Mouse (Mus musculus) myocyte (in vitro differentiated cells): ENCODE results near the gene Agap1. TPM values are rescaled to one million over a fixed set of nuclear protein-coding genes. Genes with fewer than 3 reads are reported as not detected.

Experiments
- H3K27me3 ChIP-seq: one replicate; pipeline ENCODE4 v1.6.1; 2011; ENCODE audit not compliant: control insufficient read depth, insufficient read depth, insufficient read length
- H3K36me3 ChIP-seq: one replicate; pipeline ENCODE4 v1.6.1; 2011; ENCODE audit not compliant: control insufficient read depth, insufficient read depth
- H3K4me2 ChIP-seq: one replicate; pipeline ENCODE4 v1.6.1; 2011; ENCODE audit warnings: low read depth, control low read depth
- H3K4me3 ChIP-seq: one replicate; pipeline ENCODE4 v1.5.1; 2011; ENCODE audit warnings: mild to moderate bottlenecking, control low read depth, moderate library complexity
- H3K79me2 ChIP-seq: one replicate; pipeline ENCODE4 v1.6.1; 2011; ENCODE audit not compliant: control insufficient read depth, insufficient read depth
- H3ac ChIP-seq: one replicate; pipeline ENCODE4 v1.6.1; 2011; ENCODE audit not compliant: control insufficient read depth, insufficient read length
- CEBPB ChIP-seq: IDR thresholded peaks from 2 replicates; pipeline ENCODE4 v1.6.1; 2011; ENCODE audit warnings: mild to moderate bottlenecking, moderate library complexity; ENCODE audit not compliant: poor library complexity, insufficient read depth, severe bottlenecking
- E2F4 ChIP-seq: IDR thresholded peaks from one replicate; pipeline ENCODE4 v1.6.1; 2011; ENCODE audit warnings: mild to moderate bottlenecking, control low read depth, moderate library complexity; ENCODE audit not compliant: insufficient read depth
- MAX ChIP-seq: IDR thresholded peaks from one replicate; pipeline ENCODE4 v1.6.1; 2011; ENCODE audit warnings: low read depth, mild to moderate bottlenecking, control low read depth
- MYOD1 ChIP-seq, 3 experiments: IDR thresholded peaks; one replicate each; pipeline ENCODE4 v1.6.1; 2011; ENCODE audit warnings: control low read depth in 2 of 3, low read depth in 2 of 3, mild to moderate bottlenecking in 2 of 3, moderate library complexity in 1 of 3; ENCODE audit not compliant: insufficient read length in 2 of 3, control insufficient read depth in 1 of 3
- MYOG ChIP-seq, 3 experiments: IDR thresholded peaks; one replicate each; pipeline ENCODE4 v1.6.1; 2011; ENCODE audit warnings: control low read depth in 2 of 3, low read depth in 2 of 3, mild to moderate bottlenecking in 2 of 3; ENCODE audit not compliant: insufficient read length in 2 of 3, control insufficient read depth in 1 of 3, insufficient read depth in 1 of 3
- POLR2A ChIP-seq: IDR thresholded peaks from one replicate; pipeline ENCODE4 v1.6.1; 2011; ENCODE audit warnings: low read depth, mild to moderate bottlenecking, control low read depth, moderate library complexity; ENCODE audit not compliant: insufficient read length
- POLR2AphosphoS2 ChIP-seq: IDR thresholded peaks from one replicate; pipeline ENCODE4 v1.6.1; 2011; ENCODE audit warnings: low read depth, control low read depth; ENCODE audit not compliant: insufficient read length
- REST ChIP-seq: IDR thresholded peaks from one replicate; pipeline ENCODE4 v1.6.1; 2011; ENCODE audit warnings: mild to moderate bottlenecking, control low read depth, moderate library complexity; ENCODE audit not compliant: insufficient read depth, insufficient read length
- SRF ChIP-seq: IDR thresholded peaks from one replicate; pipeline ENCODE4 v1.6.1; 2011; ENCODE audit warnings: low read depth; ENCODE audit not compliant: control insufficient read depth, insufficient read length
- TCF12 ChIP-seq: IDR thresholded peaks from one replicate; pipeline ENCODE4 v1.6.1; 2011; ENCODE audit warnings: mild to moderate bottlenecking, control low read depth; ENCODE audit not compliant: poor library complexity, insufficient read depth, severe bottlenecking
- TCF3 ChIP-seq: IDR thresholded peaks from one replicate; pipeline ENCODE4 v1.6.1; 2011; ENCODE audit warnings: low read depth, control low read depth; ENCODE audit not compliant: insufficient read length
- USF1 ChIP-seq: IDR thresholded peaks from one replicate; pipeline ENCODE4 v1.6.1; 2011; ENCODE audit warnings: low read depth, mild to moderate bottlenecking, control low read depth, moderate library complexity
- polyA plus RNA-seq: library from polyadenylated mRNA; unstranded; fragments of >200 nt; fragmentation: generic; extraction: Trizol; gene quantifications from one replicate; pipeline ENCODE4 v1.2.1, GENCODE M21; 2012; ENCODE audit warnings: missing spikeins

Gene Agap1
- polyA plus RNA-seq, 1 experiment = 48.9 TPM

DNA sequence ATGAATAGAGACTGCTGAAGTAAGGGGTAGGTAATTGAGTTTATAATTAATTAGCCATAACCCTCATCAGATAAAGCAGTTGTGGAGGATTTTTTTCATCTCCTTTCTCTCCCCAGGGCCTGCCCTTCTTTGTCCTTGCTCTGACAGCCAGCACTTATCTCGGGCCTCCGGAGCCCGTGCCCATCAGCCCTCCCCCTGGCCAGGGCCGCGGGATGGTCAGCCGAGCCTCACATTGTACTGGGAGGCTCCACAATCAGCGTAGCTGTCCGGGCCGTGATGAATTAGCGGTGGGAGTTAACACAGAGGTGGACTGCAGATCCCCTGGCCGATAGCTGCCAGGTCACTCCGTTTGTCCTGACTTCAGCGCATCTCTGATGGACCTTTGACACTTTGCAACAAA is 248.7 kb downstream of the Agap1 start:
- peaks cover 11% of the 10 kb centered on the region for H3K36me3 ChIP-seq
- no peak overlapping the region for H3K4me2 ChIP-seq
- no peak overlapping the region for H3K4me3 ChIP-seq
- H3K27me3 ChIP-seq = no peaks in the 10 kb centered on the region
- no peaks in the 10 kb centered on the region for H3K79me2 ChIP-seq
- TF ChIP-seq SRF = no peak
- TF ChIP-seq POLR2AphosphoS2 = no peak
- no peak for TF ChIP-seq USF1
- TF ChIP-seq REST = no peak
- TF ChIP-seq TCF12 = no peak
- TF ChIP-seq MAX = no peak
- no peak for TF ChIP-seq TCF3
- no peak for TF ChIP-seq MYOD1 (IDR thresholded peaks at IDR 0.05; ENCODE audit: control insufficient read depth in 1 of 3, insufficient read length in 2 of 3, low read depth in 2 of 3)
- no peak for TF ChIP-seq CEBPB
- no peak for TF ChIP-seq MYOG (IDR thresholded peaks at IDR 0.05; ENCODE audit: control insufficient read depth in 1 of 3, insufficient read depth in 1 of 3, insufficient read length in 2 of 3, low read depth in 2 of 3)
- no peak for TF ChIP-seq E2F4
- TF ChIP-seq POLR2A = no peak
- H3ac ChIP-seq = no peak overlapping the region

DNA sequence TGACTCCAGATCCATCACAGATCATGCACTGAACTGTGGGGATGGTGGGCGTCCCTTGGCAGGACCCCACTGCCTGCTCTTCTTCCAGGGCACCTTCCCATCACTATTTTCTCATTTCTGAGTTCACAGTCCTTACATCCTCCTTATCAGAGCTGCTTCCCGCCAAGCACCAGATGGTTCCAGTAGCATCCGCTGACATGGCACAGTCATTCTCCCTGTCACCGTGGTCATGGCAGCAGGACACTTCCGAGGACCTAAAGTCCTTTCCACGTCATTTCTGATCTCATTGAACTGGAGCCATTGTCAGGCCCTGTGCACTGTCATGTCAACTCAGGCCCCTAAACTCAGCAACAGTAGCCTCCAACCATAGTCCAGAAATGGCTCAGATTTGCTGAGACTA is 251.1 kb downstream of the Agap1 start:
- no peaks in the 10 kb centered on the region for H3K79me2 ChIP-seq
- H3K4me3 ChIP-seq = no peak overlapping the region
- H3ac ChIP-seq = no peak overlapping the region
- H3K27me3 ChIP-seq = no peaks in the 10 kb centered on the region
- H3K4me2 ChIP-seq = no peak overlapping the region
- H3K36me3 ChIP-seq = peaks cover 7% of the 10 kb centered on the region
- TF ChIP-seq MYOD1 (IDR thresholded peaks at IDR 0.05; ENCODE audit: control insufficient read depth in 1 of 3, insufficient read length in 2 of 3, low read depth in 2 of 3) (no peak), MYOG (IDR thresholded peaks at IDR 0.05; ENCODE audit: control insufficient read depth in 1 of 3, insufficient read depth in 1 of 3, insufficient read length in 2 of 3, low read depth in 2 of 3) (no peak), MAX (no peak), E2F4 (no peak), TCF12 (no peak), POLR2A (no peak)

GRCm38 (mm10) chr1:89706862-89707261 is 252.3 kb downstream of the Agap1 start:
- Histone ChIP-seq H3K36me3 (peaks cover 7% of the 10 kb centered on the region), H3K4me2 (no peak overlapping the region), H3ac (no peak overlapping the region), H3K4me3 (no peak overlapping the region), H3K27me3 (no peaks in the 10 kb centered on the region), H3K79me2 (no peaks in the 10 kb centered on the region)
- TF ChIP-seq MYOG (IDR thresholded peaks at IDR 0.05; ENCODE audit: control insufficient read depth in 1 of 3, insufficient read depth in 1 of 3, insufficient read length in 2 of 3, low read depth in 2 of 3) (no peak), REST (no peak), E2F4 (no peak), POLR2AphosphoS2 (no peak), SRF (no peak), POLR2A (no peak), TCF12 (no peak)

DNA sequence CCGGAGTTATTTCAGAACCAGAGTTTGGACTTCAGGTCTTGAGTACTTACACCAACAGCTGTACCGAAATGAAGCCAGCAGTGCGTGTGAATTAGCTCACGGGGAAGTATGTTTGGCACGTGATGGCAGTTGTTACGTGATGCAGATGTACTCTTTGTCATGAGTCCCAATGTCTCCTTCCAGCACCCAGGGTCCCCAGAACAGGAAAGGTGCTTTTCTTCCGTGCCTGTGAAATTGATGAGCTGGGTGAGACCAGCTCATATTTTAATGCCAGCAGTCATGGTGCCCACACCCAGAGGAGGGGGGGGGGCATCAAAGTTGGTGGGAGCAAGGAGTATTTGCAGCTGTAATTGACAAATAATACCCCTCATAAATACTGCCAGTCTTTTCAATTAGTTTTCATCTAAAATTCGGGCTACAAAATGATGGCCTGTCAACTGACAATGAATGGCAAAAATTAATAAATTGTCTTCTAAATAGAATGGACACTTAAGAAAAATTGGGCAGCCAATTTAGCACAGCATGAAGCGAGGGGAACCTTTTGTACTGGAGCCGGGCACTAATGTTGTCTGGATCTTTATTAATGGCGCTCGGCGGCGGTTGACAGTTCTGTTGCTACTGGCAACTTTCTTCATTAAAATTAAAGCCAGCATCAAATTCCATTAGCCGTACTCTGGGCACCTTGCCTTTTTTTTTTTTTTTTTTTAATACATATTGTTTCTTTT is 253.3 kb downstream of the Agap1 start:
- no peak for TF ChIP-seq TCF3
- TF ChIP-seq MAX = no peak
- TF ChIP-seq MYOD1 (IDR thresholded peaks at IDR 0.05; ENCODE audit: control insufficient read depth in 1 of 3, insufficient read length in 2 of 3, low read depth in 2 of 3) = no peak
- no peak for TF ChIP-seq CEBPB
- TF ChIP-seq POLR2AphosphoS2 = no peak
- TF ChIP-seq USF1 = no peak
- no peak for TF ChIP-seq TCF12
- TF ChIP-seq POLR2A = no peak
- TF ChIP-seq SRF = no peak
- H3ac ChIP-seq = no peak overlapping the region
- H3K4me3 ChIP-seq = no peak overlapping the region
- H3K27me3 ChIP-seq = no peaks in the 10 kb centered on the region
- H3K79me2 ChIP-seq = no peaks in the 10 kb centered on the region
- no peak overlapping the region for H3K4me2 ChIP-seq
- H3K36me3 ChIP-seq = peaks cover 7% of the 10 kb centered on the region

- Histone ChIP-seq H3K79me2 (no peaks in the 10 kb centered on the region), H3K27me3 (no peaks in the 10 kb centered on the region), H3K4me2 (no peak overlapping the region), H3K36me3 (peaks cover 8% of the 10 kb centered on the region), H3K4me3 (no peak overlapping the region), H3ac (no peak overlapping the region)
- TF ChIP-seq CEBPB (no peak), REST (no peak), POLR2AphosphoS2 (no peak), E2F4 (no peak), MYOG (IDR thresholded peaks at IDR 0.05; ENCODE audit: control insufficient read depth in 1 of 3, insufficient read depth in 1 of 3, insufficient read length in 2 of 3, low read depth in 2 of 3) (no peak), MAX (no peak), SRF (no peak), TCF12 (no peak), TCF3 (no peak)
These were observed 255.2 kb downstream of the Agap1 start for GRCm38 (mm10) chr1:89709824-89710223.
